In the genomic region with DNA sequence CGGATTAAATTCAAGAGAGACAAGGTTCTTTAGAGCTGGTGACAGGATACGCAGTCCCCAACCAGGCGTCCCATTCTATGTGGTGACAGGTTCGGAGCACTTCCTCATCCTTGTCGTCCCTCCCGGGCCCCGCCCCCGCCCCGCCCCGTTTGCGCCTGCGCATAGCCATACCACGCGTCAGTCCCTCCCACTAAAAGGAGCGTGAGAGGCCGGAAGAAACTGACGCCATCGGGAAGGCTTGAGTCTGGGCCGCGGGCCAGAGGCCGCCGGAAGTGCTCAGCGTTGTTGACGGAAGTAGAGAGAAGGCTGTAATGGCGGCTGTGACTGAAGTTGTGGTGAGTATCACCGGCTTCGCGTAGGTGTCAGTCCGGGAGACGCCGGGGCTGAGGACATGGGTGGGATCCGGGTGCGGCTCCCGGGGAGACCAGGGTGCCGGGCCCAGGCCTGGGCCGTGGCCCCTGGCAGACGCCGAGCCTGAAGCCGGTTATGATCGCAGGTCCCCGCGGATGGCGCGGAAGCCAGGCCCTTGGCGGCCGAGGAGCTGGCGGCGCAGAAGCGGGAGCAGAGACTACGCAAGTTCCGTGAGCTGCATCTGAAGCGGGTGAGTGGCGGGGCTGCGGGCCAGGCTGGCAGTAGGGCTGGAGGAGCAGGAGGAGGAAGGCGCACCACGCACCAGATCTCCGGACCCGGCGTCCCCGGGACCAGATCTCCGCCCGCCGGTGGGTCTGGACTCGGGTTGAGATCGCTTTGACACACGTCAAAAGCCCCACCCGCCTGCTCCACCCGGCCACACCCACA, we compare ENCODE assay signal across 8 mouse cellular contexts. TPM values are rescaled to one million over a fixed set of nuclear protein-coding genes. Genes with fewer than 3 reads are reported as not detected.
DNase-seq lines count a peak whose midpoint lies in the region; ATAC-seq lines count a peak whose summit lies in the region.

A gene (plus strand): TSS at position 215 of the 798 bp plus-strand sequence.

- H3K27ac ChIP-seq in intestine, embryonic 14.5 days (ENCODE audit: low read depth) = peak within 1 kb of the TSS; percentile 65

- peak; percentile 95 for ATAC-seq in intestine, embryonic 14.5 days (replicated peaks; ENCODE audit: low FRiP score, low TSS enrichment, low read depth)

- H3K9ac ChIP-seq in intestine, embryonic 14.5 days (ENCODE audit: low read length) = peak within 1 kb of the TSS; percentile 71

- H3K4me2 ChIP-seq in intestine, embryonic 14.5 days (ENCODE audit: low read length) = peak within 1 kb of the TSS; percentile 96

- H3K36me3 ChIP-seq in intestine, embryonic 14.5 days (ENCODE audit: control insufficient read depth, insufficient read depth, low read length) = peaks cover 65% of the 10 kb centered on the region

- no peaks in the 10 kb centered on the region for H3K27me3 ChIP-seq in intestine, embryonic 14.5 days (replicated peaks; ENCODE audit: control insufficient read depth, insufficient read depth, low read length)

- DNase-seq in adrenal gland, adult (ENCODE audit: inconsistent age in 2 of 2, low spot score in 1 of 2) = peak; percentile 96 to 98
- DNase-seq in embryo, embryonic 10.5 days (ENCODE audit: low spot score) = peak; percentile 97
- peak; percentile 94 for DNase-seq in gastrocnemius, postnatal 25 days
- DNase-seq in intestine, embryonic 14.5 days (ENCODE audit: low spot score) = peak; percentile 95
- DNase-seq in left cerebral cortex, postnatal 14 days (ENCODE audit: low spot score in 2 of 2) = peak; percentile 96 to 97
- peak; percentile 97 for DNase-seq in mesoderm, embryonic 11.5 days (ENCODE audit: low read depth, low spot score)
- DNase-seq in right cerebral cortex, postnatal 36 days (ENCODE audit: low spot score in 2 of 2) = peak; percentile 93 to 94
- DNase-seq in yolk sac, embryonic 10.5 days (ENCODE audit: low spot score) = peak; percentile 97

- no peaks in the 10 kb centered on the region for H3K9me3 ChIP-seq in intestine, embryonic 14.5 days (ENCODE audit: control insufficient read depth, low read length)

- under 1% methylated on average over 64 of the region's 68 CpGs for WGBS in intestine, embryonic 14.5 days

- peaks cover 12% of the 10 kb centered on the region for H3K4me1 ChIP-seq in intestine, embryonic 14.5 days (replicated peaks; ENCODE audit: control insufficient read depth, insufficient read depth, low read length)

- intact Hi-C loops in left cerebral cortex, postnatal 14 days (cut with DNase I) = loop anchor here (5.0 kb wide), 1 partner anchor 416 kb away; no protein-coding TSS in a partner anchor

- H3K4me3 ChIP-seq in intestine, embryonic 14.5 days (ENCODE audit: low read depth, low read length) = peak within 1 kb of the TSS; percentile 98

RNA-seq across cellular contexts. Expression of the gene that starts here (rescaled TPM):
- 10 to 100 TPM; 32.7 to 34.8 TPM for total RNA-seq in gastrocnemius, postnatal 25 days (2021)
- polyA plus RNA-seq in intestine, embryonic 14.5 days (2014; fragmentation: Nextera tagmentation; extraction: Ambion mirVana) = 62.4 and 63.0 TPM in 2 replicates
- 10 to 100 TPM; 39.0 to 39.1 TPM for total RNA-seq in left cerebral cortex, postnatal 14 days (2021)

Comparison
In these comparisons a context has a peak if more than half of its experiments do, and no peak if none do; other contexts are left out.
1. Peak in every context shown above with its lines: DNase-seq, ATAC-seq, H3K4me3 ChIP-seq and H3K27ac ChIP-seq.